Mouse (Mus musculus) CH12.LX (cell line): ENCODE data around the gene Krtap9-1. TPM values are rescaled to one million over a fixed set of nuclear protein-coding genes. Genes with fewer than 3 reads are reported as not detected.
"Not testable (repeated sequence)": the region's sequence is repeated elsewhere in the genome, so short reads cannot be mapped to it uniquely, and the experiment has no call there.

Experiments
- DNase-seq: peaks from one replicate; pipeline ENCODE4 v3.0.0-alpha.2; 2013; ENCODE audit errors: extremely low read depth
- H3K27ac ChIP-seq: 2 replicates; pipeline ENCODE4 v1.5.1; 2012; ENCODE audit warnings: low read depth, mild to moderate bottlenecking, control low read depth, moderate library complexity; ENCODE audit not compliant: insufficient read depth
- H3K27me3 ChIP-seq: replicated peaks from 2 replicates; pipeline ENCODE3; 2012; ENCODE audit warnings: inconsistent platforms
- H3K36me3 ChIP-seq, 2 experiments: replicated peaks in 1 of 2; 2 replicates each; pipeline versions ENCODE3 to v1.6.1; 2012; ENCODE audit warnings: inconsistent platforms in 1 of 2, low read length in 1 of 2, mild to moderate bottlenecking in 1 of 2, mixed read lengths in 1 of 2, moderate library complexity in 1 of 2; ENCODE audit not compliant: control insufficient read depth in 1 of 2, insufficient read depth in 1 of 2
- H3K4me1 ChIP-seq, 2 experiments: 2 replicates each; pipeline ENCODE4 v1.6.1; 2012; ENCODE audit warnings: inconsistent platforms in 1 of 2, moderate library complexity in 1 of 2; ENCODE audit not compliant: insufficient read depth in 2 of 2, control insufficient read depth in 1 of 2
- H3K4me2 ChIP-seq: 2 replicates; pipeline ENCODE4 v1.6.1; 2012; ENCODE audit warnings: low read depth, mild to moderate bottlenecking, control low read depth; ENCODE audit not compliant: poor library complexity, insufficient read depth, severe bottlenecking
- H3K4me3 ChIP-seq, 3 experiments: fragments of 150-350 bp in 1 of 3; sonication (generic) in 1 of 3; replicated peaks in 1 of 3; 2 replicates each; pipeline versions ENCODE3 to v1.5.1; 2011 to 2012; ENCODE audit warnings: low read depth in 2 of 3, low read length in 2 of 3, mild to moderate bottlenecking in 2 of 3, moderate library complexity in 2 of 3, control low read depth in 1 of 3, improper control_type of control experiment in 1 of 3, inconsistent platforms in 1 of 3, mixed read lengths in 1 of 3; ENCODE audit not compliant: poor library complexity in 1 of 3
- H3K79me2 ChIP-seq: replicated peaks from 2 replicates; pipeline ENCODE4 v1.6.1; 2012; ENCODE audit warnings: mild to moderate bottlenecking, moderate library complexity; ENCODE audit not compliant: control insufficient read depth, poor library complexity, insufficient read depth, severe bottlenecking; ENCODE audit errors: extremely low read depth
- H3K9ac ChIP-seq: 2 replicates; pipeline ENCODE4 v1.6.1; 2012; ENCODE audit warnings: low read depth, mild to moderate bottlenecking, control low read depth, moderate library complexity; ENCODE audit not compliant: insufficient read depth
- H3K9me3 ChIP-seq: replicated peaks from 2 replicates; pipeline ENCODE3; 2012; ENCODE audit warnings: low read length, inconsistent platforms, mixed read lengths
- BHLHE40 ChIP-seq: IDR thresholded peaks from 2 replicates; pipeline ENCODE4 v1.6.1; 2011; ENCODE audit warnings: mild to moderate bottlenecking, low read depth, low read length, improper control_type of control experiment
- IRF4 ChIP-seq: IDR thresholded peaks from 2 replicates; pipeline ENCODE4 v1.6.1; 2014; ENCODE audit warnings: low read depth, mild to moderate bottlenecking, inconsistent platforms, low read length, improper control_type of control experiment
- JUN ChIP-seq: IDR thresholded peaks from 2 replicates; pipeline ENCODE4 v1.6.1; 2011; ENCODE audit warnings: low read depth, mild to moderate bottlenecking, low read length, improper control_type of control experiment, moderate library complexity; ENCODE audit not compliant: insufficient read depth
- MAFK ChIP-seq: IDR thresholded peaks from 2 replicates; pipeline ENCODE4 v1.6.1; 2011; ENCODE audit warnings: low read length, improper control_type of control experiment; ENCODE audit not compliant: insufficient replicate concordance
- MAX ChIP-seq: IDR thresholded peaks from 2 replicates; pipeline ENCODE4 v1.6.1; 2011; ENCODE audit warnings: low read length, improper control_type of control experiment
- MAZ ChIP-seq: IDR thresholded peaks from 2 replicates; pipeline ENCODE4 v1.6.1; 2012; ENCODE audit warnings: low read depth, mild to moderate bottlenecking, inconsistent platforms, low read length, improper control_type of control experiment, moderate library complexity
- MXI1 ChIP-seq: IDR thresholded peaks from 2 replicates; pipeline ENCODE4 v1.6.1; 2011; ENCODE audit warnings: mild to moderate bottlenecking, low read depth, low read length, improper control_type of control experiment
- MYC ChIP-seq: IDR thresholded peaks from 2 replicates; pipeline ENCODE4 v1.6.1; 2011; ENCODE audit warnings: low read depth, mild to moderate bottlenecking, improper control_type of control experiment, low read length
- NRF1 ChIP-seq: IDR thresholded peaks from 2 replicates; pipeline ENCODE4 v1.6.1; 2014; ENCODE audit warnings: low read depth, mild to moderate bottlenecking, inconsistent platforms, low read length, improper control_type of control experiment, moderate library complexity
- POLR2A ChIP-seq: IDR thresholded peaks from 2 replicates; pipeline ENCODE4 v1.6.1; 2011; ENCODE audit warnings: low read depth, mild to moderate bottlenecking, improper control_type of control experiment, low read length
- POLR2AphosphoS2 ChIP-seq: IDR thresholded peaks from 2 replicates; pipeline ENCODE4 v1.6.1; 2011; ENCODE audit warnings: low read depth, low read length, improper control_type of control experiment
- SIN3A ChIP-seq: IDR thresholded peaks from 2 replicates; pipeline ENCODE4 v1.6.1; 2012; ENCODE audit warnings: low read length, improper control_type of control experiment, inconsistent platforms
- TBP ChIP-seq: conservative IDR thresholded peaks from 2 replicates; pipeline ENCODE4 v1.6.1; 2011; ENCODE audit warnings: low read depth, low read length, improper control_type of control experiment
- TCF12 ChIP-seq: IDR thresholded peaks from 2 replicates; pipeline ENCODE4 v1.6.1; 2014; ENCODE audit warnings: low read depth, mild to moderate bottlenecking, inconsistent platforms, low read length, improper control_type of control experiment
- USF2 ChIP-seq: conservative IDR thresholded peaks from 2 replicates; pipeline ENCODE4 v1.6.1; 2011; ENCODE audit warnings: low read depth, low read length, improper control_type of control experiment
- ZMIZ1 ChIP-seq: IDR thresholded peaks from 2 replicates; pipeline ENCODE4 v1.6.1; 2012; ENCODE audit warnings: low read depth, mild to moderate bottlenecking, inconsistent platforms, low read length, improper control_type of control experiment
- ZNF384 ChIP-seq: IDR thresholded peaks from 2 replicates; pipeline ENCODE4 v1.6.1; 2012; ENCODE audit warnings: low read depth, low read length, improper control_type of control experiment, inconsistent platforms
- dilution Hi-C: fragments of 300-500 bp; cut with MboI; formaldehyde crosslinking; loops from 2 replicates; pipeline ENCODE4 v1.14.3; 2020; ENCODE audit warnings: low sequenced_read_pairs; ENCODE audit not compliant: extremely low pct_unique_long_range_greater_than_20kb, extremely low pct_ligation_motif_present
- in situ Hi-C: fragments of 300-500 bp; cut with MboI; formaldehyde crosslinking; loops from 3 replicates; pipeline ENCODE4 v1.14.3; 2019; ENCODE audit warnings: low sequenced_read_pairs, low pct_ligation_motif_present, low pct_unique_long_range_greater_than_20kb, mixed read lengths
- polyA plus RNA-seq: library from polyadenylated mRNA; unstranded; fragments of >175 nt; gene quantifications from 2 replicates; pipeline ENCODE4 v1.2.1, GENCODE M21; 2012; ENCODE audit warnings: low read depth; ENCODE audit not compliant: insufficient read length
- total RNA-seq, 2 experiments: library from RNA; depleted of rRNA; stranded (reverse); fragments of 300-350 nt in 1 of 2; fragments of >200 nt in 1 of 2; gene quantifications; 2 replicates each; pipeline ENCODE4 v1.2.3; 2012 to 2014

Krtap9-1 gene
- total and polyA plus RNA-seq, 3 experiments: not detected

DNA sequence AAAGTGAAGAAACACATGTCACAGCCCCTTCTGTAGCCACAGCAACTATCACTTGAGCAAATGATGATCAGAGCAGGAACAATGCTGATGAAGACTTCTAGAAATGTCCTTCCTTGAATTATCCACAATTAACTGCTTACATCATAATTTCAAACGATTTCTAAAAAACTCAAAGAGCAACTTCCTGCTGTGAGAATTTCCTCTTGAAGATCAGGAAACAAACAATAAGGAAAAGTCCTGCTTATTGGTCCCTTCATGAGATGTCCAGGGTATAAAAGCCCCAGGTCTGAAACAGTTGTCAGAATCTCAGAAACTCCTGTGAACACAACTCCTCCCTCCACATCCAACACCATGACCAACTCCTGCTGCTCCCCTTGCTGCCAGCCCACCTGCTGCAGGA is 5.7 kb downstream of the Krtap9-1 start, which contains the start of gene Gm11567:
Gene Gm11567, plus strand, starts transcription at position 301 of the 400 bp plus-strand sequence.
- H3K9ac ChIP-seq, H3K27ac ChIP-seq, dilution Hi-C loops, H3K4me3 ChIP-seq, H3K4me1 ChIP-seq, in situ Hi-C loops, H3K4me2 ChIP-seq, H3K36me3 ChIP-seq, DNase-seq, H3K79me2 ChIP-seq, H3K9me3 ChIP-seq: not testable (repeated sequence)
- H3K27me3 ChIP-seq: peaks cover 68% of the 10 kb centered on the region

DNA sequence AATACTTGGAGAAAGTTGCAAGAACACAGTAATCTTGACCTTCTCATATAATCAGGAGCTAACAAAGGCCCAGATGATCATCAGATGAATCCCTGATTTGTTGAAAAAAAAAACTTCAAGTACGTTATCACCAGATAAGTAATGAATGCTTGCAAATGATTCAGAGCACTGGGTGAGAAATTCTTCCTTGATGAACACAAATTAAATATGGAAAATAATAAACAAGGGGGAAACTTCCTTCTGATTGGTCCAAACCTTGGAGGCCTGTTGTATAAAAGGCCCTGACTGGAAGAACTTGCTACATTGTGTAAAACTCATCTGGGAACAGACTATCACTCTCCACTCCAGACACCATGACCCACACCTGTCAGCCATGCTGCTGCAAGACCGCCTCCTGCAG is 34.4 kb downstream of the Krtap9-1 start, which contains the start of gene Krtap31-1:
Gene Krtap31-1, plus strand, starts transcription at position 301 of the 400 bp plus-strand sequence.
- Histone ChIP-seq H3K79me2 (no peaks in the 10 kb centered on the region), H3K27ac (no peak within 1 kb of the TSS), H3K4me3 (no peak within 1 kb of the TSS), H3K4me1 (no peaks in the 10 kb centered on the region), H3K27me3 (peaks cover 57% of the 10 kb centered on the region), H3K9ac (no peak within 1 kb of the TSS), H3K4me2 (no peak within 1 kb of the TSS)
- in situ Hi-C loops (no loop called here), dilution Hi-C loops (no loop called here)
- TF ChIP-seq MAFK: no peak
- no peak for TF ChIP-seq TCF12
- TF ChIP-seq IRF4: no peak
- TF ChIP-seq MAX: no peak
- TF ChIP-seq ZMIZ1: no peak
- no peak for TF ChIP-seq MXI1
- TF ChIP-seq USF2: no peak
- no peak for TF ChIP-seq MAZ
- TF ChIP-seq BHLHE40: no peak
- no peak for TF ChIP-seq SIN3A
- no peak for TF ChIP-seq POLR2A
- TF ChIP-seq MYC: no peak
- TF ChIP-seq TBP: no peak
- no peak for TF ChIP-seq NRF1
- TF ChIP-seq JUN: no peak
- TF ChIP-seq POLR2AphosphoS2: no peak
- TF ChIP-seq ZNF384: no peak
- TF ChIP-seq, all 38 proteins: peak for 0
- DNase-seq: no peak
- Histone ChIP-seq H3K9me3 (no peaks in the 10 kb centered on the region), H3K36me3 (no peaks in the 10 kb centered on the region)
